Mouse (Mus musculus) embryonic facial prominence, embryonic 15.5 days (tissue): ENCODE results near the gene Foxi2. TPM values are rescaled to one million over a fixed set of nuclear protein-coding genes. Genes with fewer than 3 reads are reported as not detected.

Experiments
- ATAC-seq: fragments of 200-750 bp; cut with Nextera tagmentation; 2 replicates; pipeline ENCODE4 v1.8.0; 2017; ENCODE audit warnings: low read depth, moderate TSS enrichment; ENCODE audit not compliant: insufficient number of reproducible peaks, low FRiP score, low TSS enrichment
- H3K27ac ChIP-seq: fragments of 300-500 bp; sonication (generic); replicated peaks from 2 replicates; pipeline ENCODE4 v1.5.1; 2015; ENCODE audit warnings: mild to moderate bottlenecking, inconsistent platforms
- H3K27me3 ChIP-seq: fragments of 300-500 bp; sonication (generic); 2 replicates; pipeline ENCODE4 v1.6.1; 2015; ENCODE audit warnings: inconsistent platforms
- H3K36me3 ChIP-seq: fragments of 300-500 bp; sonication (generic); 2 replicates; pipeline ENCODE4 v1.6.1; 2015; ENCODE audit warnings: mild to moderate bottlenecking, inconsistent platforms
- H3K4me1 ChIP-seq: fragments of 300-500 bp; sonication (generic); 2 replicates; pipeline ENCODE4 v1.6.1; 2015; ENCODE audit warnings: inconsistent platforms
- H3K4me2 ChIP-seq: fragments of 300-500 bp; sonication (generic); replicated peaks from 2 replicates; pipeline ENCODE4 v1.6.1; 2015; ENCODE audit warnings: mild to moderate bottlenecking, inconsistent platforms
- H3K4me3 ChIP-seq: fragments of 300-500 bp; sonication (generic); replicated peaks from 2 replicates; pipeline ENCODE4 v1.5.1; 2015; ENCODE audit warnings: mild to moderate bottlenecking, inconsistent platforms
- H3K9ac ChIP-seq: fragments of 300-500 bp; sonication (generic); 2 replicates; pipeline ENCODE4 v1.6.1; 2015; ENCODE audit warnings: inconsistent platforms
- H3K9me3 ChIP-seq: fragments of 300-500 bp; sonication (generic); replicated peaks from 2 replicates; pipeline ENCODE4 v1.6.1; 2016; ENCODE audit warnings: inconsistent platforms
- WGBS: fragments of 180-500 bp; shearing (Covaris S2); methylation state at CpG from one replicate; pipeline ENCODE4 v1.1.7; 2015; 5-methylcytosine and 5-hydroxymethylcytosine counted together
- polyA plus RNA-seq: library from polyadenylated mRNA; unstranded; fragments of >200 nt; fragmentation: Nextera tagmentation; extraction: Ambion mirVana; gene quantifications from 2 replicates; pipeline ENCODE4 v1.2.1, GENCODE M21; 2015

The Foxi2 gene
- polyA plus RNA-seq, 1 experiment from 2014 or later, result 0.12 TPM

- no peak overlapping the region for H3K9ac ChIP-seq
- H3K4me2 ChIP-seq, result no peak overlapping the region
- ATAC-seq, result no peak
- 75% methylated on average over 3 of the region's 3 CpGs for WGBS
- no peak overlapping the region for H3K27ac ChIP-seq
- peaks cover 27% of the 10 kb centered on the region for H3K27me3 ChIP-seq
- no peak overlapping the region for H3K4me3 ChIP-seq
- H3K9me3 ChIP-seq, result no peaks in the 10 kb centered on the region
- H3K36me3 ChIP-seq, result no peaks in the 10 kb centered on the region
- peaks cover 8% of the 10 kb centered on the region; the same call in 1 of the 2 replicates for H3K4me1 ChIP-seq
These were observed 3.3 kb upstream of the Foxi2 start for GRCm38 (mm10) chr7:135406761-135407160.

GRCm38 (mm10) chr7:135408501-135408900 is 1.6 kb upstream of the Foxi2 start:
- Histone ChIP-seq H3K9me3 (no peaks in the 10 kb centered on the region), H3K36me3 (no peaks in the 10 kb centered on the region), H3K27ac (no peak overlapping the region), H3K9ac (no peak overlapping the region), H3K4me2 (no peak overlapping the region), H3K4me3 (no peak overlapping the region), H3K27me3 (peaks cover 40% of the 10 kb centered on the region), H3K4me1 (peaks cover 8% of the 10 kb centered on the region; the same call in 1 of the 2 replicates)
- WGBS, result 63% methylated on average over 3 of the region's 3 CpGs
- ATAC-seq, result no peak

GRCm38 (mm10) chr7:135412357-135412756 is 2.2 kb downstream of the Foxi2 start:
- Histone ChIP-seq H3K9me3 (no peaks in the 10 kb centered on the region), H3K27me3 (peaks cover 45% of the 10 kb centered on the region), H3K4me3 (no peak overlapping the region), H3K4me2 (no peak overlapping the region), H3K4me1 (peaks cover 8% of the 10 kb centered on the region; the same call in 1 of the 2 replicates), H3K36me3 (no peaks in the 10 kb centered on the region), H3K27ac (no peak overlapping the region), H3K9ac (no peak overlapping the region)
- 0 out of 2 replicates have a peak, but pooled peaks have one; percentile 51 for ATAC-seq
- WGBS, result 64% methylated on average over 6 of the region's 6 CpGs

- Histone ChIP-seq H3K4me2 (no peak overlapping the region), H3K36me3 (no peaks in the 10 kb centered on the region), H3K27ac (no peak overlapping the region), H3K4me3 (no peak overlapping the region), H3K9ac (no peak overlapping the region), H3K27me3 (no peaks in the 10 kb centered on the region), H3K9me3 (no peaks in the 10 kb centered on the region), H3K4me1 (no peaks in the 10 kb centered on the region)
- WGBS, result 92% methylated on average over 6 of the region's 6 CpGs
- no peak for ATAC-seq
These were observed 18.7 kb downstream of the Foxi2 start for GRCm38 (mm10) chr7:135428840-135429239.

GRCm38 (mm10) chr7:135430903-135431302 is 20.8 kb downstream of the Foxi2 start:
- H3K4me3 ChIP-seq, result no peak overlapping the region
- H3K27ac ChIP-seq, result no peak overlapping the region
- no peaks in the 10 kb centered on the region for H3K27me3 ChIP-seq
- H3K4me1 ChIP-seq, result no peaks in the 10 kb centered on the region
- H3K9me3 ChIP-seq, result no peaks in the 10 kb centered on the region
- WGBS, result 77% methylated on average over 2 of the region's 2 CpGs
- no peak for ATAC-seq
- H3K9ac ChIP-seq, result no peak overlapping the region
- H3K36me3 ChIP-seq, result no peaks in the 10 kb centered on the region
- H3K4me2 ChIP-seq, result no peak overlapping the region

- Histone ChIP-seq H3K36me3 (no peaks in the 10 kb centered on the region), H3K4me3 (no peak overlapping the region), H3K27ac (no peak overlapping the region), H3K9ac (no peak overlapping the region), H3K4me1 (no peaks in the 10 kb centered on the region), H3K27me3 (no peaks in the 10 kb centered on the region), H3K9me3 (no peaks in the 10 kb centered on the region), H3K4me2 (no peak overlapping the region)
- ATAC-seq, result no peak
- 77% methylated on average over 4 of the region's 4 CpGs for WGBS
These were observed 33.8 kb downstream of the Foxi2 start for GRCm38 (mm10) chr7:135443903-135444302.

GRCm38 (mm10) chr7:135451340-135451739 is 41.2 kb downstream of the Foxi2 start:
- ATAC-seq, result no peak
- Histone ChIP-seq H3K9ac (no peak overlapping the region), H3K27ac (no peak overlapping the region), H3K36me3 (no peaks in the 10 kb centered on the region), H3K27me3 (0 out of 2 replicates have a peak, but pooled peaks cover 5% of the 10 kb centered on the region), H3K4me3 (no peak overlapping the region), H3K9me3 (no peaks in the 10 kb centered on the region), H3K4me1 (no peaks in the 10 kb centered on the region), H3K4me2 (no peak overlapping the region)
- WGBS, result 77% methylated on average over 3 of the region's 3 CpGs

- H3K4me2 ChIP-seq, result no peak overlapping the region
- no peaks in the 10 kb centered on the region for H3K4me1 ChIP-seq
- no peak for ATAC-seq
- H3K36me3 ChIP-seq, result no peaks in the 10 kb centered on the region
- WGBS, result 66% methylated on average over 1 of the region's 1 CpGs
- H3K4me3 ChIP-seq, result no peak overlapping the region
- 0 out of 2 replicates have a peak, but pooled peaks cover 5% of the 10 kb centered on the region for H3K27me3 ChIP-seq
- H3K9ac ChIP-seq, result no peak overlapping the region
- H3K27ac ChIP-seq, result no peak overlapping the region
- no peaks in the 10 kb centered on the region for H3K9me3 ChIP-seq
These were observed 42.3 kb downstream of the Foxi2 start for GRCm38 (mm10) chr7:135452366-135452765.

GRCm38 (mm10) chr7:135453690-135454089 is 43.6 kb downstream of the Foxi2 start:
- 37% methylated on average over 3 of the region's 3 CpGs for WGBS
- Histone ChIP-seq H3K4me2 (no peak overlapping the region), H3K27ac (no peak overlapping the region), H3K4me1 (no peaks in the 10 kb centered on the region), H3K9me3 (no peaks in the 10 kb centered on the region), H3K4me3 (no peak overlapping the region), H3K27me3 (0 out of 2 replicates have a peak, but pooled peaks cover 5% of the 10 kb centered on the region), H3K36me3 (no peaks in the 10 kb centered on the region), H3K9ac (no peak overlapping the region)
- ATAC-seq, result no peak

Other genes with a start within 250 kb of the Foxi2 start
- 0.41 TPM in 1 of 2 replicates, not detected in the other for gene Nps, start 151.6 kb upstream of the Foxi2 start, polyA plus RNA-seq
- gene Clrn3, start 118.3 kb downstream of the Foxi2 start, polyA plus RNA-seq, result not detected in 2 replicates
- gene Ptpre, start 127.2 kb downstream of the Foxi2 start, polyA plus RNA-seq, result 6.3 and 6.4 TPM in 2 replicates